Mouse (Mus musculus): Measurements from ENCODE around the gene Rnf208. TPM values are rescaled to one million over a fixed set of nuclear protein-coding genes. Genes with fewer than 3 reads are reported as not detected.

Rnf208 gene
- total RNA-seq (2023): 0.50 TPM

DNA sequence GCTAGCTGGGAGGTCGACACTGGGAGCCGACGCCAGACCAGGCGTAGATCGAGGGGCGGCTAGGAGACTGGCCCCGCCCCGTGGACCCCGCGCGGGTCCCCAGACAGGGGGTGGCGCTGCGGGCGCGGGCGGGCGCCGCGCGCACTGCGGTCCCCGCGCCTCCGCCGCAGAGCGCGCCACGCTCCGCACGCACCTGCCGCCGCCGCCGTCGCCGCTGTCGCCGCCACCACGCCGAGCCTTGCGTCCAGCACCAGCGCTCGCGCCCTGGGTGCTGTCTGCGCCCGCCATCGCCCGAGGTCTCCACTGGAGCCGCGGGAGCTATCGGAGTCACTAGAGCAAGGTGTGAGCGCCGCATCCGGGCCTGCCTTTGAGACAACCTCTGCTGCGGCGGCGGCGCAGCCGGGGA is at the start of gene Rnf208, which contains the start of gene Cysrt1:
Gene Rnf208 (plus strand): TSS at position 155 of the 406 bp plus-strand sequence.
Gene Cysrt1 (minus strand): TSS at position 352 of the 406 bp plus-strand sequence.

DNA sequence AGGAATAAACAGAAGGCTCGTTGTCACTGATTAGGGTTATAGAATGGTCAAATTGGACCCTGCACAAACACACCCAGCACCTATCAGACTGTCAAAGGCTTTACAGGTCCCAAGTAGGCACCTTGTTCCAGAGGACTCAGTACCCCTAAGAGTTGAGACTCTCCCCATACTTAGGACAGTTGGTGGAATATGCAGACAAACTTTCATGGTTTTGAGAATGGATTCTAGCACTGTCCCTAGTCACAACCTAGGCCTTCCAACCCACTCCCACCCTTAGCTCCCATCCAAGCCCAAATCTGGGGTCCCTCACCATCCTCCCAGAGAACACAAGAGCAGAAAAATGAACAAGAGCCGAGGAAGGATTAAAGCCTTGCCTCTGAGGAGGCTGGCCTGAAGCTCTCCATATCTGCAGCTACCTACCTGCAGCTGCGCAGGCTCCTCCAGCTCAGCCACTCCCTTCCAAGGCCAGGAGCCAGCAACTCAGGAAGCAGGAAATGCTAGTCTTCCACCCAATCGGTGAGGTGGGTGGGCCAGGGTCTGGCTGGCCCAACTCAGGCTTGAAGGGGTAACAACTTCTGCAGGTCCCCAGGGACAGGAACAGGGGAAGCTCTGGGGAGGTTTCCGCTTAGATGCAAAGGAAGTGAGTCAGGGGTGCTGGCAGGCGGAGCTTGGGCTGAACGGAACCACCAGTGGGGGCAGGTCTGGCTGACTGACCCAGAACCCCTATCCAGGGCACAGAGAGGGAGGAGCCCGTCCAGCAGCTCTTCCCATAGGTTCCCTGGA is 45.7 kb upstream of the Rnf208 start, which contains the start of gene Tor4a:
Gene Tor4a (minus strand): TSS at position 715 of the 783 bp plus-strand sequence.

DNA sequence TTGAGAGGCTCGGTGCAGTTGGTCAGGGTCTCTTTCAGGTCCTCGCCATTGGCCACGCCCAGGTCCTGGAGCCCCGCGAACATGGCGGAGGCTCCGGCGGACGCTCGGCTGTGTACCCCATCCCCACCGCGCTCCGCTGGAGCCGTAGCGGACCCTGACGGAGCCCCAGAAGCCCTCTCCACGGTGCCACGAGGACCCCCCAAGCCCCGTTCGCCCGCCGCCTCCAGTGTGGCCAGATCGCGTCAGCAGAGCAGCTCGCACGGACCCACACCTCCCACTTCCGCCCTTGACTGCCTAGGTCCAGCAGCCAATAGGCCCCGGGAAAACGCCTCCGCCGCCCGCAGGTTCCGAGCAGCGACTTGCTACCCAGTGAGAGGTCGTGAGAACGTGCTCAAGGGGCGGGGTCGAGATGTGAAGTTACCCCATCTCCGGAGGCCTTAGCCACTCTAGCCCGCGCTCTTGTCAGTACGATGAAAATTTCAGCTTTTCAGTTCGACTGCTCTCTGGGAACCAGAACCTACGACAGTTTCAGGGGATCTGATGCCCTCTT is 30.9 kb upstream of the Rnf208 start, which contains the start of gene Nelfb:
Gene Nelfb (minus strand): TSS at position 369 of the 550 bp plus-strand sequence.

DNA sequence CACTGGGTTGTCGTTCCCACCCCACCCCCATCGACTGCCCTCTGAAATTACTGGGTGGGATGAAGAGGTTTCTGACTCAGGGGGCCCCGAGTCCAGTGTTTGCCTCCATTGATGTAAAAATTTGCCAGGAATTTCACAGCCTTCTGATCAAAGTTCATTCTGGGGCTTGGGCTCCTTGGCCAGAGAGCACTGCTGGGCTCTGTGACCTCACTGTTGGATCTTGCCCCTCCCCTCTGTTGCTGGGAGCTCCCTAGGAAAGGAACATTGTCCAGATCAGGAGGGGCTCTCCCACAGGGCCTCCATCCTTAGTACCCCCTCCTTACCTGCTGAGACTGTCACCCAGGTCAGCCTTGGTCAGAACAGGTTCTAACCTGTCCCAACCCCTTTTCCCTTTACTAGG is 27.6 kb upstream of the Rnf208 start, which contains the start of gene Stpg3:
Gene Stpg3 (minus strand): TSS at position 194 of the 400 bp plus-strand sequence.

DNA sequence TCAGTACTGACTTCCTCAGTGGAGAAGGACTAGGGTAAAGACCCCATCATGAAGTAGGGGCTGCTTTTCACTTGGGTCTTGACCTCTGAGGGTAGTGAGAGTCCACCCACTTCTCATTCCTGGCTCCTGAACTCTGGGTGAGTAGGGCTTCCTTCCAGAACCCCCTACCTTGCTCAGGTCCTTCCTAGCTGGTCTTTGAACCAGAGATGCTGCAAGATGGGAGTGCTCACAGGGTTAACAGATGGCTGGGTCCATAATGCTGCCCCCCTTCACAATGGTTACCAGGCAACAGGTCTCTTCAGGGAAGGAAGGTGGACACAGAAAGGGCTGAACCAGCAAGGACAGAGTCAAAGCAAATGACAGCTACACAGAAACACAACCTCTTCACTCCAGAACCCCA is 23.6 kb upstream of the Rnf208 start, which contains the start of gene Fam166a:
Gene Fam166a (plus strand): TSS at position 301 of the 400 bp plus-strand sequence.

DNA sequence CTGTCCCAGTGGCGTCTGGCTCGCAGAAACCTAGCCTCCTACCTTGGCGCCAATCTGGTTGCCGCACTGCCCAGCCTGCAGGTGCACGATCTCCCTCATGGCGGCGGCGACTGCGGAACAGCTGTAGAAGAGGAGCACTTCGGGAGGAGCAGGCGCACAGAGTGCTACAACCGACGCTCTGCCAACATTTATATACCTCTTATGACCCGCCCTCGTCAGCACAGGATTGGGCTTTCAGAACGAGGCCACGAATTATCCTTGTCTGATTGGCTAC is 17.6 kb upstream of the Rnf208 start, which contains the start of gene Tubb4b:
Gene Tubb4b (minus strand): TSS at position 211 of the 274 bp plus-strand sequence.

DNA sequence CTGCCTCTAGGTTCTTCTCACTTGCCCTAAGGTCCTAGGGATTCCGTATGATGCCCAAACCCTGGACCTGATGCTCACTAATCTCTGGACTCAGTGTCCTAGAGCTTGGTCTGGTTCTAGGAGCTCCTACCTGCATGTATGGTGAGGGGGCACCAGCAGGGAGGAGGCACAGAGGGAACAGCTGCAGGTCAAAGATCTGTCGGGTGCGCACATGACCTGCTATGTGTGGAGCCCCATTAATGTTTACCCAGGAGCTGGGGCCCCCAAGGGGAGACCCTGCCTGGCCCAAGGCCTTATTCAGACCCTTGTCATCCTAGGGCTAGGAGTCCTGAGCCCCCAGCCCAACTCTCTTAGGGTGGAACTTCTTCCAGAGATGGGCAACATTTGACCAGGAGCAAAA is 8.0 kb upstream of the Rnf208 start, which contains the start of gene Slc34a3:
Gene Slc34a3 (minus strand): TSS at position 315 of the 400 bp plus-strand sequence.

DNA sequence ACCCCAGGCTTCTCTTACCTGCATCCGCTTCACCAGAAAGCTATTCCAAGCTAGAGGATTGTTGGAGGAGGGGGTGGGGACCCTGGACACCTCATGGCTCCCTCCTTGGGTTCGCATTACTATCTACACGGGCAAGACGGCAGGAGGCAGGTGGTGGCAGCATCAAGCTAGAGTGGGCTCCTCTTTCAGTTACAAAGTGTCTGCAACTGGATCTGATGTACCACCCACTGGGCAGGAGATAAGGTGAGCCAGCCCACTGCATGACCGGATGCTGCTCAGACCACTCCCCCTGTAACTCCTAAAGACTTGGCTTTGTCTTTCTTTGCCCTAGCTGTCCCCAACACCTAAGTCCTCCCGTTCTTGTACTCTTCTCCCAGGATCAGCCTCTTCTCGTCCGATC is 5.4 kb upstream of the Rnf208 start, which contains the start of gene Rnf224:
Gene Rnf224 (minus strand): TSS at position 174 of the 400 bp plus-strand sequence.

DNA sequence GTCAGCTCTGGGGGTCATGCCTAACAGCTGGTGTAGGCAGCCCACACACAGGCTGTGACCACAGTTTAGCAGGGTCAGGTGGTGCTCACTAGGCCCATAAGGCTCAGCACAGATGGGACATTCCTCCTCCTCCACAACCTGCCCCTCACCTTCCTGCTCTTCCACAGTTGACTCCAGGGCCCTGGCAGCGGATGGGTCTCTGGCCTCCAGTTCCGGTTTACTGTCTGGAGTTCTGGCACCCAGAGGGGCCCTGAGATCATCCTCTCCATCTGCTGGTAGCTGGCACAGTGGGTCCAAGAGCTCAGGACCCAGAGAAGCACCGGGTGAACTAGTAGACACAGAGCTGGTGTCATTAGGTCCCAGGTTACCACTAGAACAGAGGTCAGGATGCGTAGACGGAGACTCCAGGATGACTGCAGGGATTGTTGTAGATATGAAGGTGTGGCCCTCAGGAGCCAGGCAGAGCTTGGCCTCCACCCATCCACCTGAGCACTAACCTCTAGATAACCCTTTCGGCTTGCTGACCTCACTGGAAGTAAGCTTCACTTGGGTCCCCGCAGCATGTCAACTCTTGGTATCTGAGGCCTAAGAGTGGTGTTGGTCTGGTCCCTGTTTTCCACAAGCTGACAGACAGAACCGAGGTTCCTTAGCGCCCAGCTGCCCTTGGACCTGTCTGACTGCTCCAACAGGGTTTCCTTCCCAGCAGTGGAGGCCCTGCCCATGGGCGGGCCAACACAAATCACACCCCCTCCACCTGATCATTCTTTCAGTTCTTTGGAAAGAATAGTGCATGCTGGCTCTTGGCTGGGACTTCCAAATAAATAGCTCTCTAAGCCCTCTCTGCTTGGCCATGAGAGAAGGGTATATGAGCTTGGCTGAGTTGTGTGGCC is 4.4 kb downstream of the Rnf208 start, which contains the start of gene AL732309.1:
Gene AL732309.1 (minus strand): TSS at position 681 of the 890 bp plus-strand sequence.

DNA sequence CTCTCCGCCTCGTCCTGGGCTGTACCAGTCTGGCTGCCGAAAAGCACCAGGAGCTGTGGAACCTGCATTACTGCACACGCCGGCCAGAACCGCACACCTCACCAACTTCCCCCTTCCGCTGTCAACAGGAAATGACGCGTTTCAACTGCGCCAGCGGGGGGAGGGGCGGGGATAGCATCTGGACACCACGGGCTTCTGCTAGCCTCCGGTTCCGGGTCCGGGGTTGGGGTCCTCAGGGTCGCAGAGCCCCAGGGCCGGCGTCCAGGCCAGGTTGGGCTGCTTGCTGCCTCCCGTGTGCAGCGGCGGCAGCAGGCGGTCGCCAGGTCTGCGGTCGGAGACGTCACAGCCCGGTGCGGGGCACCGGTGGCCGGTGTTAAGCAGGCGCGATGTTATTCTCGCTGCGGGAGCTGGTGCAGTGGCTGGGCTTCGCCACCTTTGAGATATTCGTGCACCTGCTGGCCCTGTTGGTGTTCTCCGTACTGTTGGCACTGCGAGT is 13.3 kb downstream of the Rnf208 start, which contains the start of gene Tmem203:
Gene Tmem203 (plus strand): TSS at position 156 of the 496 bp plus-strand sequence.

DNA sequence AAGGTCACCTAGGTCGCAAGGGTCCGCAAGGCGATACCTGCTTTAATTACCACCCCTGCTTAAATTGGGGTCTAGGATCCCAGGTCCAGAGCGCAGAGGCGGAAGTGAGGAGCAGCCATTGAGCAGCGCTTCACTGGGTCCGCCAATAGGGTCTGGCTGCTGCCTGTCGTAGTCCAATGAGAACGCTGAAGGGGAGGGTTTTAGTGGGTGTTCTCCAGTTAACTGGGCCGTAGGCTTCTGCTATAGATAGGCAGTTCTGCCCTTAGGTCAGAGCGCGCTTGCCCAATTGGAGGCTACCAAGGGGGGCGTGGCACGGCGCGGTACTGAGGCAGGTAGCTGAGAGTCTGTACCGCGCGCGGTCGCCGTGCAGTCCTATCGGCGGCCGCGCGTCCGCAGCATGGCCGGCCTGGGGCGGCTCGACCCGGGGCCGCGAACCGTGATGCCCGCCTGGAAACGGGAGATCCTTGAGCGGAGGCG is 20.3 kb downstream of the Rnf208 start, which contains the start of gene Tprn:
Gene Tprn (plus strand): TSS at position 328 of the 477 bp plus-strand sequence.

DNA sequence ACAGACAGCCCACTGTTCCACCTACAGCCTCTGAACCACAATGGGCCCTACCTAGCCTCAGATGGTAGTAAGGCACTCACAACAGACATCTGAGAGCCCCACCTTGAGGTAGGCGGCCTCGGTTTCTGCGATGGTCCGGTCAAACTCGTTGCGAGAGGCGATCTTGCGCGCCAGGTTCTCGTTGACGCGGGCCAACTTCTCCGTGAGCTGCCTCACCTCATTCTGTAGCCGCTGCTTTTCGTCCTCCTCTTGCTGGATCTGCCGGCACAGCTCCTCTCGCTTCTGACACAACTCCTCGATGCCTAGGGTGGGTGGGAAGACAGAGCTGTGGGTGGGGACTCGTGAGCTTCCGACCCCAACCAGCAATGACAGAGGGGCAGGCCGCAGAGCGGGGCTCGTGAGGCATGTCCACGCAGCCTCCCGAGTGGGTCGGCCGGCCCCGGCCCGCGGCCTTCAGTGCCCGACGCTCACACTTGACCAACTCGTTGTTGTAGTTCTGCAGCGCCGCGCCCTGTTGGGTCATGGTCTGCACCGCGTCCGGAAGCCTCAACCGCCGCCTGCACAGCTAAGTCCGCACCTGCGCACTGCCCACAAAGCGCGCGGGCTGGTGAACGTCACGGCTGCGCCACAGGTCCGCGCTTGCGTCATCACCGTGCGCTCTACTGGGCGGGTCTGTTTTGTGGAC is 29.9 kb downstream of the Rnf208 start, which contains the start of the genes Ssna1 and Anapc2:
Gene Ssna1 (minus strand): TSS at position 612 of the 685 bp plus-strand sequence.
Gene Anapc2 (plus strand): TSS at position 652 of the 685 bp plus-strand sequence.

DNA sequence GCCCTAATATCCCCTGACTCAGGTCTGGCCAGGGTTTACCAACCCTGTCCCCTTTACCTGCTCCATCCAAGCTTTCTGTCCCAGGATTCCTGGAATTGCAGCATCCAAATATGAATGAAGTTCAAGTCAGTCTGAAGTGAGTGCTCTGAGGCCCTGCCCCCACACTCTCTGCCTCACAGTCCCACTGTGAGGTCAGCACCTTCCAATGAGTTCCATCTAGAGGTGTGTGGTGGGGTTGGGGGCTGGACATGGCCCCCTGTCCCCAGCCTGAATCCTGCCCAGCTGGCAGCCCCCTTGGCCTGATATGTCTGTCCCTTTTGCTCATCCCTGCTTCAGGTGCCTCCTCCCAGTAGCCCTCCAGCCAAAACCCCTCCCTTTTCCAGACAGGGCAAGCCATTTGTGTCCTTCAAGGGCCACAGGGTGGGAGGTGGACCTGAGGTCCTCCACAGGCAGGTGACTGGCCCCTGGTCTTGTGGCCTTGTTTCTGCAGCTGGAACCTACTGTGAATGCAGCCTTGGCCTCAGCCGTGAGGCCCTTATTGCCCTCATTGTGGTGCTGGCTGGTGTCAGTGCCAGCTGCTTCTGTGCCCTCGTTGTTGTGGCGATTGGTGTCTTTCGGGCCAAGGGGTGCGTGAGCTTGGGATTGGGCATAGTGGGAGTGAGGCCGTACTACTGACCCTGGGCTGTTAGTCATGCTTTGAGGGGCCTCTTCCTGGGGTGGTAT is 46.0 kb downstream of the Rnf208 start, which contains the start of gene Tmem210:
Gene Tmem210 (plus strand): TSS at position 219 of the 723 bp plus-strand sequence.

DNA sequence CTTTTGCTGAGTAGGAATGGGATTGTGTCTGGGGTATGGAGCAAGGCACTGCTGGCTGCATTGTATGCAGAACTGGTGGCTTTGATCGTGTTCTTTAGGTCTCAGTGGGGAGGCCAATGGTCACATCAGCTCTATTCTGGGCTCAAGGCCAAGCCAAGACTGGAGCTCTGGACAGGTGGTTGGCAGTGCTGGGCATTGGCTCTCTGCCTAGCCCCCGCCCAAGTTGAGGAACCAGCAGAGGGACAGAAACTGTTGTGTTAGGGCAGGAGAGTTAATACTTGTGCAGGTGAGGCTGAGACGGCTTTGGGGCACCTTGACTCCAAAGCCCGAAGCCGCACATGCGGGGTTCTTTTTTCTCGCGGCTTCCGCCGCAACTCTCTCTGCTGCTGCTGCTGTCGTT is 47.6 kb downstream of the Rnf208 start, which contains the start of gene Lrrc26:
Gene Lrrc26 (plus strand): TSS at position 265 of the 400 bp plus-strand sequence.

Other genes with a start within 250 kb of the Rnf208 start
- 29.2 TPM for gene Nsmf, start 187.9 kb upstream of the Rnf208 start, total RNA-seq (2023)
- not detected for gene Entpd8, start 162.0 kb upstream of the Rnf208 start, total RNA-seq (2023)
- not detected for gene Noxa1, start 147.1 kb upstream of the Rnf208 start, total RNA-seq (2023)
- 7.0 TPM for gene Nrarp, start 61.5 kb upstream of the Rnf208 start, total RNA-seq (2023)
- gene Tor4a, start 45.4 kb upstream of the Rnf208 start, total RNA-seq (2023): 14.4 TPM
- 53.8 TPM for gene Nelfb, start 30.8 kb upstream of the Rnf208 start, total RNA-seq (2023)
- gene Stpg3, start 27.6 kb upstream of the Rnf208 start, total RNA-seq (2023): not detected
- not detected for gene Fam166a, start 23.5 kb upstream of the Rnf208 start, total RNA-seq (2023)
- gene Tubb4b, start 17.6 kb upstream of the Rnf208 start, total RNA-seq (2023): 103 TPM
- not detected for gene Slc34a3, start 7.9 kb upstream of the Rnf208 start, total RNA-seq (2023)
- gene Rnf224, start 5.5 kb upstream of the Rnf208 start, total RNA-seq (2023): not detected
- gene Cysrt1, start 197 bp downstream of the Rnf208 start, total RNA-seq (2023): not detected
- gene AL732309.1, start 4.6 kb downstream of the Rnf208 start, total RNA-seq (2023): 12.5 TPM
- 19.2 TPM for gene Tmem203, start 13.2 kb downstream of the Rnf208 start, total RNA-seq (2023)
- 19.1 TPM for gene Tprn, start 20.4 kb downstream of the Rnf208 start, total RNA-seq (2023)
- gene Ssna1, start 30.2 kb downstream of the Rnf208 start, total RNA-seq (2023): 29.1 TPM
- 100 TPM for gene Anapc2, start 30.2 kb downstream of the Rnf208 start, total RNA-seq (2023)
- not detected for gene Tmem210, start 45.9 kb downstream of the Rnf208 start, total RNA-seq (2023)
- not detected for gene Lrrc26, start 47.7 kb downstream of the Rnf208 start, total RNA-seq (2023)
- gene Grin1, start 76.9 kb downstream of the Rnf208 start, total RNA-seq (2023): not detected
- gene Man1b1, start 90.1 kb downstream of the Rnf208 start, total RNA-seq (2023): 44.3 TPM
- gene Dpp7, start 114.1 kb downstream of the Rnf208 start, total RNA-seq (2023): 16.8 TPM
- gene Uap1l1, start 123.4 kb downstream of the Rnf208 start, total RNA-seq (2023): 5.7 TPM
- 1.1 TPM for gene Sapcd2, start 130.1 kb downstream of the Rnf208 start, total RNA-seq (2023)
- not detected for gene Entpd2, start 153.6 kb downstream of the Rnf208 start, total RNA-seq (2023)
- 2.2 TPM for gene Npdc1, start 157.1 kb downstream of the Rnf208 start, total RNA-seq (2023)
- 0.67 TPM for gene Fut7, start 181.0 kb downstream of the Rnf208 start, total RNA-seq (2023)
- gene Abca2, start 186.4 kb downstream of the Rnf208 start, total RNA-seq (2023): 67.3 TPM
- not detected for gene Clic3, start 214.6 kb downstream of the Rnf208 start, total RNA-seq (2023)
- gene Paxx, start 218.8 kb downstream of the Rnf208 start, total RNA-seq (2023): 74.0 TPM
- gene Ptgds, start 227.8 kb downstream of the Rnf208 start, total RNA-seq (2023): not detected

Data from CD4-positive naive resting alpha-beta T cell, adult 76 days (primary cell).